Mouse (Mus musculus) neural tube, embryonic 12.5 days (tissue): Measurements from ENCODE around the gene Nupr1l. TPM values are rescaled to one million over a fixed set of nuclear protein-coding genes. Genes with fewer than 3 reads are reported as not detected.

Experiments
- ATAC-seq: fragments of 200-750 bp; cut with Nextera tagmentation; 2 replicates; pipeline ENCODE4 v1.8.0; 2017; ENCODE audit warnings: low read depth, mild to moderate bottlenecking, moderate TSS enrichment, moderate library complexity; ENCODE audit not compliant: low FRiP score
- H3K27ac ChIP-seq: fragments of 300-500 bp; sonication (generic); 2 replicates; pipeline ENCODE4 v1.5.1; 2016
- H3K27me3 ChIP-seq: fragments of 300-500 bp; sonication (generic); replicated peaks from 2 replicates; pipeline ENCODE4 v1.6.1; 2016; ENCODE audit warnings: mild to moderate bottlenecking
- H3K36me3 ChIP-seq: fragments of 300-500 bp; sonication (generic); 2 replicates; pipeline ENCODE4 v1.6.1; 2016; ENCODE audit warnings: mild to moderate bottlenecking
- H3K4me1 ChIP-seq: fragments of 300-500 bp; sonication (generic); 2 replicates; pipeline ENCODE4 v1.6.1; 2016
- H3K4me2 ChIP-seq: fragments of 300-500 bp; sonication (generic); replicated peaks from 2 replicates; pipeline ENCODE4 v1.6.1; 2016; ENCODE audit warnings: mild to moderate bottlenecking
- H3K4me3 ChIP-seq: fragments of 300-500 bp; sonication (generic); 2 replicates; pipeline ENCODE4 v1.5.1; 2016
- H3K9ac ChIP-seq: fragments of 300-500 bp; sonication (generic); 2 replicates; pipeline ENCODE4 v1.6.1; 2016; ENCODE audit warnings: mild to moderate bottlenecking
- H3K9me3 ChIP-seq: fragments of 300-500 bp; sonication (generic); 2 replicates; pipeline ENCODE4 v1.6.1; 2016; ENCODE audit warnings: mild to moderate bottlenecking
- WGBS: fragments of 180-500 bp; shearing (Covaris S2); methylation state at CpG from one replicate; pipeline ENCODE4 v1.1.7; 2016; 5-methylcytosine and 5-hydroxymethylcytosine counted together
- polyA plus RNA-seq: library from polyadenylated mRNA; unstranded; fragments of >200 nt; fragmentation: Nextera tagmentation; extraction: Ambion mirVana; gene quantifications from 2 replicates; pipeline ENCODE4 v1.2.1, GENCODE M21; 2016

Gene Nupr1l
- polyA plus RNA-seq, 1 experiment from 2014 or later, result 5.0 TPM

DNA sequence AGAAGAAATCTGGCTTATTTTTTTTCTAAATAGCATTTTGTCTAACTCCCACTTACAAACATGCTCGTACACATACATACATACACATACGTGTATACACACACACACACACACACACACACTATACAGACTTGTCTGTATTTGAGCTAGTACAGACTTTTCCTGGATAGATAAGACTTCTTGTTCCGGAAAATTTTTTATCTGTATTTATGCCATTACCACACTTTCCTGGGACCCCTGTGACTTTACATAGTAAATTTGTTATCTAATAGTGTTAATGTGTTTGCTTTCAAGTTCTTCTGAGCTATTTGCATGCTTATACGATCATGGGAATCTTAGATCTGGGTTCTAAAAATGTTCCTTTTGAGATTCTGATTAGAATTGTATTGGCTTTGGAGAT, 43.8 kb downstream of the Nupr1l start:
- H3K27me3 ChIP-seq, result no peaks in the 10 kb centered on the region
- WGBS, result 96% methylated on average over 4 of the region's 4 CpGs
- no peaks in the 10 kb centered on the region for H3K36me3 ChIP-seq
- no peak for ATAC-seq
- no peaks in the 10 kb centered on the region for H3K9me3 ChIP-seq
- no peak overlapping the region for H3K4me3 ChIP-seq
- H3K4me1 ChIP-seq, result no peaks in the 10 kb centered on the region
- H3K27ac ChIP-seq, result no peak overlapping the region
- no peak overlapping the region for H3K4me2 ChIP-seq
- no peak overlapping the region for H3K9ac ChIP-seq

DNA sequence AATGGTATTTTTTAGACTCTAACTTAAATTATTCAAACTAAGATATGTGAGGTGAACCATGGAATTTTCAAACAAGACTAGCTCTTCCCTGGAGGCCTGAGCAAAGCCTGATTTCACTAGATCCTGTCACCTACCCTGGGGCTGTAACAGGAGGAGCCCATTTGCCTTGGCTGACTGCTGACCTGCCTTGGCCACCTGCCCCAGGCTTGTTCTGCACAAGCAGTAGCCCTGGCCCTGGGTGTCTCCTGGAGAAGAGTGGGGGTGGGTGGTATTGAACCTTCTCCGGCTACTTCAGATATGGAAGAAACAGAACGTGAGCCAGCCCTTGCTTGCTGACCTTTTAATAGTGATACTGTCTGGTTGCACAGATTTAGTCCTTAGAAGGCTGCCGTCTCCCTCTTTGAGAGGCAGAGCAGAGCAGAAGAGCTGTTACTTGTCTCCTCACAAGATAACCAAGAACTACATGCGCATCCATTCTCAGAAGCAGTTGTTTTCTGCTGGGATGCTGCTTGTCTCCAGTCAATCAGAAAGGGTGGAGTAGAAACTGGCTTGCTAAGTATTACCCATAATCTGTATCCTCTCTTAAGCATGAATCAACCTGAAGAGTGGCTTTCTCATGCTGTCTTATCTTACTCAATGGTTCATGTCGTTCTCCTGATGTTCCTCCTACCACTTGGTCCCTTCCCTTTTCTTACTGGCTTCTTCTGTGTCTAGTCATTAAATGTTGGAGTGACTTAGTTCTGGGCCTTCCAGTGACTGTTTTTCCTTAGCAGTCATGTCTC, 46.3 kb downstream of the Nupr1l start:
- Histone ChIP-seq H3K27ac (no peak overlapping the region), H3K27me3 (no peaks in the 10 kb centered on the region), H3K9me3 (no peaks in the 10 kb centered on the region), H3K4me2 (no peak overlapping the region), H3K4me1 (no peaks in the 10 kb centered on the region), H3K9ac (no peak overlapping the region), H3K36me3 (peaks cover 2% of the 10 kb centered on the region; the same call in 1 of the 2 replicates), H3K4me3 (no peak overlapping the region)
- WGBS, result 90% methylated on average over 5 of the region's 5 CpGs
- no peak for ATAC-seq

DNA sequence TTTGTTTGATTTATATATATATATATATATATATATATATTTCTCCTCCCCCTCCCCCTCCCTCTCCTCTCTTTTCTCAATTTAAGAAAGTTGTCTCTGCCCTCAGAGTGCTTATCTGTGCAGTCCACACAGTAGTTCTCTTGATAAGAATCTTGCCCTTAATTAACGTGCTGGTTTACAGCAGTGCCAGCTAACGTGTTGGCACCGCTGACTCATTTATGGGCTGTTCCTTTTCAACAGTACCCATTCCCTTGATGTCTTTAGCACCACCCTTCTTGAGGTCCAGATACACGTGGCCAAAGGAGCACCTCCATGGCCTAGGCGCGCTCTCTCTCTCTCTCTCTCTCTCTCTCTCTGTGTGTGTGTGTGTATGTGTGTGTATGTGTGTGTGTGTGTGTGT, 47.5 kb downstream of the Nupr1l start:
- Histone ChIP-seq H3K4me2 (no peak overlapping the region), H3K27me3 (no peaks in the 10 kb centered on the region), H3K4me1 (no peaks in the 10 kb centered on the region), H3K27ac (no peak overlapping the region), H3K4me3 (no peak overlapping the region), H3K9ac (no peak overlapping the region), H3K9me3 (no peaks in the 10 kb centered on the region), H3K36me3 (peaks cover 2% of the 10 kb centered on the region; the same call in 1 of the 2 replicates)
- ATAC-seq, result no peak
- 93% methylated on average over 6 of the region's 6 CpGs for WGBS

DNA sequence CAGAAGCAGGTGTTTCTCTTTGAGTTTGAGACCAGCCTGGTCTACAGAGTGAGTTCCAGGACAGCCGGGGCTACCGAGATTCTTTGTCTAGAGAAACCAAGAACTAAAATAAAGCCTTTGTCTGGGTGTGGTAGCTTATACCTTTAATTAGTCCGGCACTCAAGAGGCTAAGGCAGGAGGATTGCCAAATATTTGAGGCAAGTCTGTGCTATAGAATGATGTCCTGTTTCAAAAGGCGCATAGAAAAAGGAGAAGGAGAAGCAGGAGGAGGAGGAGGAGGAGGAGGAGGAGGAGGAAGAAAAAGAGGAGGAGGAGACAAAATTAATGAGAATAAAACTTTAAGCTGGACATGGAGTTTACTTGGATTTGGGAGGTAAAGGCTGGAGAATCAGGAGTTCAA, 54.9 kb downstream of the Nupr1l start:
- WGBS, result 81% methylated on average over 4 of the region's 4 CpGs
- H3K9me3 ChIP-seq, result no peaks in the 10 kb centered on the region

More for the DNA sequence above, 54.9 kb downstream of the Nupr1l start:
- ATAC-seq, result no peak
- no peak overlapping the region for H3K27ac ChIP-seq
- no peaks in the 10 kb centered on the region for H3K27me3 ChIP-seq
- no peak overlapping the region for H3K4me2 ChIP-seq
- no peak overlapping the region for H3K4me3 ChIP-seq
- peaks cover 2% of the 10 kb centered on the region; the same call in 1 of the 2 replicates for H3K36me3 ChIP-seq
- H3K4me1 ChIP-seq, result no peaks in the 10 kb centered on the region
- H3K9ac ChIP-seq, result no peak overlapping the region

Other genes with a start within 250 kb of the Nupr1l start
- gene Zfp11, start 238.4 kb upstream of the Nupr1l start, polyA plus RNA-seq, result 5.7 and 7.5 TPM in 2 replicates
- gene Sept14, start 200.0 kb upstream of the Nupr1l start, polyA plus RNA-seq, result not detected in 2 replicates
- 153 and 156 TPM in 2 replicates for gene Mrps17, start 193.0 kb upstream of the Nupr1l start, polyA plus RNA-seq
- 73.0 and 77.7 TPM in 2 replicates for gene Nipsnap2, start 183.5 kb upstream of the Nupr1l start, polyA plus RNA-seq
- 32.4 and 35.3 TPM in 2 replicates for gene Psph, start 121.1 kb upstream of the Nupr1l start, polyA plus RNA-seq
- gene Sumf2, start 61.6 kb upstream of the Nupr1l start, polyA plus RNA-seq, result 43.9 and 44.6 TPM in 2 replicates
- 806 and 883 TPM in 2 replicates for gene Chchd2, start 21.1 kb upstream of the Nupr1l start, polyA plus RNA-seq
- gene Zbed5, start 12.8 kb upstream of the Nupr1l start, polyA plus RNA-seq, result 10.0 and 10.8 TPM in 2 replicates
- 0.24 and 0.38 TPM in 2 replicates for gene Phkg1, start 10.0 kb upstream of the Nupr1l start, polyA plus RNA-seq
- gene Vkorc1l1, start 33.4 kb downstream of the Nupr1l start, polyA plus RNA-seq, result 39.2 and 42.3 TPM in 2 replicates
- gene Gusb, start 94.5 kb downstream of the Nupr1l start, polyA plus RNA-seq, result 29.6 TPM in 2 replicates
- 31.7 and 37.2 TPM in 2 replicates for gene Asl, start 120.7 kb downstream of the Nupr1l start, polyA plus RNA-seq
- 61.5 and 65.3 TPM in 2 replicates for gene Crcp, start 120.8 kb downstream of the Nupr1l start, polyA plus RNA-seq
- gene Tpst1, start 164.8 kb downstream of the Nupr1l start, polyA plus RNA-seq, result 56.4 and 58.4 TPM in 2 replicates
- 12.2 and 12.6 TPM in 2 replicates for gene Kctd7, start 236.3 kb downstream of the Nupr1l start, polyA plus RNA-seq